Mouse (Mus musculus) gastrocnemius, adult 8-10 months (tissue): ENCODE results near the gene Gm6268. TPM values are rescaled to one million over a fixed set of nuclear protein-coding genes. Genes with fewer than 3 reads are reported as not detected.

Source experiments
- DNase-seq, 2 experiments: peaks; one replicate each; pipeline ENCODE4 v3.0.0; 2022; ENCODE audit warnings: low spot score in 2 of 2
- microRNA-seq: library from miRNA; unstranded; fragments of <30 nt; microRNA quantifications from one replicate; pipeline ENCODE4 v1.2.0, GENCODE M21; 2022
- total RNA-seq, 4 experiments: library from RNA; stranded (reverse); gene quantifications; 2 replicates each; pipeline ENCODE4 v1.2.4; 2022

Gene Gm6268
- not detected for total RNA-seq

DNA sequence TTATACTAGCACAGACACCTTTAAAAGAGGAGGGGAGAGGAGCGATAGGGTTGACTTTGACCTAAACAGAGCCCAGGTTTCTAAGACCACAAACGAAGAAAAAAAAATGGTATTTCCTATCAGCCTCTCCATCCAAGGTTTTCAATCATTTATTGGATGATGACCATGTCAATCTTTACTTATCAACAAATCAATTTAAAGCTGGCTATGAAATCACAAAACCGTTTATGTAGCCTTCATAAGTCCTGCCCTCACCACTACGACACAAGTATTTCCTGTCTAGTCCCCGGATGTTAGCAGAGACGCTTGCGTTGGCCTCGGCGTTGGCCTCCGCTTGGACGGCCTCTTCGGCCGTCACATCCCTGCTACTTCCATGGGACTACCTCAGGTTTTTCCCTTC, at the start of gene Gm6268:
TSS of gene Gm6268 (plus strand) at position 301 of the 400 bp plus-strand sequence.
- no peak for DNase-seq

DNA sequence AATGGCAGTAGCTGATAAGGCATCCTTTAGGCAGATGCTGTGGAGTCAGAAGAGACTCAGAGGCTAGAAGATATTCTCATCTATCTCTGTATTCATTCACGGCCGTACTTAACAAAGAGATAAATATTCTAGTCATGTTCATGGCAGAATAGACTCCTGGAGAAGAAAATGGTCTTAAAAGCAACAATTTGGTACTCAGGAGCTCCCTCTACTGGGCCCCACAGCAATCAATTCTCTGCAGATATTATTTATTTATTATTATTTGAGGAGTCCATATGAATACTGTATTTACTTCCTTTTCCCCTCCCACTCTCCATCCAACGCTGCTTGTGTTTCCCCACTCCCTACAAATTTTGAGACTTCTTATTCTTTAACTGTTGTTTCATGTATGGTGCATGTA, 48.6 kb upstream of the Gm6268 start:
- no peak for DNase-seq

DNA sequence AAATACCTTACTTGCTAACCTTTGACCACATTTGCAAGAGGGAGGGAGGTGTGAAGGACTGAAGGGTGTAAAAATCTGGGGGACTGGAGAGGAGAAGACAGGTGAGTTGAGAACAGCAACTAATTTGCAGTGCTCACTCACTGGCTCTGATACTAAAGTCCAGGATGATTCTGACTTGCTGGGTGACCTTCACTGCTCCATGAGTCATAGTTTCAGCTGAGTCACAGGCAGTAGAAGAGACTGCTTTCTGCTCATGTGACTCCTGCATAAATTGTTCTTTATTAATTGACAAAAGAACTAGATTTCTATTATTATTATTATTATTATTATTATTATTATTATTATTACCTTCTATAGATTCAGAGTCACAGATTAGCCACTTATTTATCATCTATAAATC, 15.7 kb upstream of the Gm6268 start:
- DNase-seq: no peak

DNA sequence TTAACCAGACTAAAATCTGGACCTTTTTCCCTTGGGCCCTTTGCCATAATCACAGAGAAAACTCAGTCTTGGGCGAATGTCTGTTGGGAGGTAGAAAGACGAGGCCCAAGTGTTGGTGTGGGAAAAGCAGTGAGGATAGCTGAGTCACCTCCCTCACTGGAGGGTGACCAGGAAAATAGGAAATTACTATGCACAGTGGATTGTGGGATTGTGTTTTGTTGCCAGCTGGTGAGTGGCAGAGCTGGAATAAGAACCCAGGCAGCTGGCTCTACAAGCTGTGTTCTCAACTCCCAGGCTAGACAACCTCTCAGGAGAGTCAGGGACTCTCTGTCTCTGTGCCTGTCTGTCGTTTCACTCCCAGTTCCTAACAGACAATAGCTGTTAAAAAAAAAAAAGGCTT, 11.1 kb upstream of the Gm6268 start:
- DNase-seq: no peak

DNA sequence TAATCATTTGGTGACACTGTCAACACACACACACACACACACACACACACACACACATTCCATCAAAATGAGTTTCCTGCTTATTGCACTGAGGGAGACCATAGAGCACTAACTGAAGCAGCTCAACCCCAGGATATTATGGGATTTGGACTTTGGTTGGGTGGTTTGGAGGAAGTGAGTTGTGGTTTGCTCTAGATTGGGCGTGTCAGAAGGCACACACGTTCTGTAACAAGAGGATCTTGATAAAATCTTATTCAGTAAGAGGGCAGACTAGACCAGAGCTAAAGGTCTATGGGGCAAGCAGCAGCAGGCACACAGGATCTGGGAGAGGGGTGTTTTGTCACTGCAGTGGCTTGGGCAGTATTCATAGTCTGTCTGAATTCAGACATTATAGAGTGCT, 10.6 kb upstream of the Gm6268 start:
- DNase-seq: no peak

DNA sequence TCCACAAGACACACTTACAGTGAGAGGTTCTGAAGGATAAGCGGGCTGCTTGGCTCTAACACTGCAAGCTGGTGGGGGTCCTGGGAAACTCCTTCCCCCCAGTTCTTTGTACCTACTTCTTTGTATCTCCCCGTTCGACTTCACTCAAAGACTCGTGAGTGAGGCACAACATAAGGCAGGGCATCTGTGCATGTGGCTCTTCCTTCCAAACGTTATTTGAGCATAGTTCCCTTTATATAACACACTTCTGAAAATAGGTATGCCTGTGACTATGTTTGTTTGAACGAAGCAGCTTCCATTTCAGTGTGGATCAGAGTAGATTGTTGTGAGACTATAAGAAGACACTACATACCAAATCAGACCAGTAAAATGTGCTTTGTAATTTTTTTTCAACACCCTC, 8.4 kb upstream of the Gm6268 start:
- no peak for DNase-seq

GRCm38 (mm10) chrX:36393279-36393678, 7.8 kb upstream of the Gm6268 start:
- no peak for DNase-seq

- no peak for DNase-seq
These were observed 1.2 kb downstream of the Gm6268 start for GRCm38 (mm10) chrX:36402316-36402715.

DNA sequence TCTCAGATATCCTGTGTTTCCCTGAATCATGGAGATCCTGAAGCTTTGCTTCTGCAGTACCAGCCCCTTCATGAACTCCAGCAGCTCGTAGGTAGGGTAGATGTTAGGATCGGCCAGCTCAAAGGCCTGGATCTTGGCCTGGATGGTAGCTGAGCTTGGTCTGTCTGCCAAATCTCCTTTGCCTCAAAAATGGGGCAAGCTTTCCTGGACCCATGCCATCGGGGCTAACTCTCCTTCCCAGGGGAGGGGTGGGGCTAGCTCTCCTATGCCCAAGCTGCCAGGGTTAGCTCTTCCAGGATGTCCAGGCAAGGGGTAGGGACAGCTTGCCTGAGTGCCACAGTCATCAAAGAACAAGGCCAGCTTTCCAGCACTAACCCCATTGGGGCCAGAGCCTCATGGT, 18.1 kb downstream of the Gm6268 start:
- DNase-seq: no peak

DNA sequence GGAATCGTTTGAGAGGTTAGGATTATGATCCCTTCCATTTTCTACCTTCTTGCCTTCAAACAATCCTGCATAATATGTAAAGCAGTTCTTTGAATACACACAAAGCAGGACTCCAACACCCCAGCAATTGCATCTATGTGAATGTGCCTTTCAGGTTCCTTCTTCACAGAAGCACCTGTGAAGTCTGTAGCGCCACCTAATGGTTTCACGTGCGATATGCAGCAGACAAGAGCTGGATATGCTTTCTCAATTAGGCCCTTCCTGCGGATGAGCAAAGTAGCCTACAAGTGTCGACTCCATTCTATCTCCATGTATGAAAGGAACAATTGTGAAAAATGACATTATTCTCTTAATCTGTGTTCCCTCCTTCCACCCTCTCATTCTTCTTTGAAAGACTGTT, 33.9 kb downstream of the Gm6268 start:
- DNase-seq: no peak

DNA sequence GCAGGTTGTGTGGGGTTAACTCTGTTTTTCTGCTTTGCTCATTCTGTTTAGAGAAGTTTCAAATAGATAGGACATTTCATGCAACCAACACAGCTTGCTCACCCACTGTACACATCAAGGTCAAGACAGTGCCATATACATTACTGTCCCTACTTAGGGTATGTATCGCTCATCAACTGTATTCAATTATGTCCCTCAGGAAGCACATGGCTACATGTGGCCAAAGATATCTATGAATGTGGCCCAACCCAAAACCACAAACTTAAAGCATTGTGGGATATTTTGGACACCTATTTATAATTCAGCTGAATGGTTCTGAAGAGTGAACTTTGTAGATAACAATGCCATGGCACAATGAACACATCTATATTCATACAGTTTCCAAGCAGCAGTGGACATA, 36.9 kb downstream of the Gm6268 start:
- no peak for DNase-seq

Small RNAs within 50 kb of the gene (microRNA-seq; reads per million reads assigned to microRNA genes)
- not detected for gene Gm44485

Other genes with a start within 250 kb of the Gm6268 start
- gene Zcchc12, start 205.4 kb upstream of the Gm6268 start, total RNA-seq: not detected
- 1 to 10 TPM; 1.0 to 2.8 (median 2.1) TPM for gene Lonrf3, start 72.9 kb upstream of the Gm6268 start, total RNA-seq
- not detected for gene Gm14569, start 90.5 kb downstream of the Gm6268 start, total RNA-seq
- 1 to 10 TPM; 6.0 to 9.2 (median 7.0) TPM for gene Pgrmc1, start 196.9 kb downstream of the Gm6268 start, total RNA-seq
- gene Akap17b, start 244.1 kb downstream of the Gm6268 start, total RNA-seq: 1 to 10 TPM; 1.5 to 3.0 (median 1.7) TPM